Mouse (Mus musculus): Measurements from ENCODE around the gene Myoz1. TPM values are rescaled to one million over a fixed set of nuclear protein-coding genes. Genes with fewer than 3 reads are reported as not detected.

The Myoz1 gene
- polyA plus RNA-seq, 1 experiment from 2014 or later: 0.31 TPM

DNA sequence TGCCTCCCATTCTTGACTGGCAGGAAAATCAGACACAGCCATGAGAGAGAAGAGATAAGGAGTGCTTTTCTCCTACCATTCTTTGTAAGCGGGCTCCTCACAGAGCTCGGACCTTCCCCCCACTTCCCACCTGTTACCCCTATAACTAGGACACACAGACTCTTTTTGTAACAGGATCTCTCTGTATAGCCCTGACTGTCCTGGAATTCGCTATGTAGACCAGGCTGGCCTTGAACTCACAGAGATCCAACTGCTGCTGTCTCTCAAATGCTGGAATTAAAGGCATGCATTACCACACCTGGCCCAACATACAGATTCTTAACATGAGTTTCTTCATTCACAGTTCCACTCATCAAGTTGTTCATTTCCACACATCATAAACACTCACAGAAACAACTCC lies 6.4 kb upstream of the Myoz1 start:
- Histone ChIP-seq H3K36me3 (ENCODE audit: control insufficient read depth, insufficient read depth, low read length) (no peaks in the 10 kb centered on the region), H3K4me1 (ENCODE audit: control insufficient read depth, insufficient read depth, low read length) (peaks cover 8% of the 10 kb centered on the region; the same call in 1 of the 2 replicates), H3K27ac (ENCODE audit: low read depth, low read length) (no peak overlapping the region), H3K9ac (replicated peaks; ENCODE audit: low read depth, low read length) (no peak overlapping the region), H3K4me2 (ENCODE audit: low read depth, low read length) (no peak overlapping the region), H3K4me3 (ENCODE audit: low read depth, low read length) (no peak overlapping the region), H3K9me3 (ENCODE audit: control insufficient read depth, low read length) (no peaks in the 10 kb centered on the region), H3K27me3 (ENCODE audit: control insufficient read depth, insufficient read depth, low read length) (0 out of 2 replicates have a peak, but pooled peaks cover 2% of the 10 kb centered on the region)
- 96% methylated on average over 3 of the region's 3 CpGs for WGBS
- no peak for ATAC-seq (ENCODE audit: low read depth)

DNA sequence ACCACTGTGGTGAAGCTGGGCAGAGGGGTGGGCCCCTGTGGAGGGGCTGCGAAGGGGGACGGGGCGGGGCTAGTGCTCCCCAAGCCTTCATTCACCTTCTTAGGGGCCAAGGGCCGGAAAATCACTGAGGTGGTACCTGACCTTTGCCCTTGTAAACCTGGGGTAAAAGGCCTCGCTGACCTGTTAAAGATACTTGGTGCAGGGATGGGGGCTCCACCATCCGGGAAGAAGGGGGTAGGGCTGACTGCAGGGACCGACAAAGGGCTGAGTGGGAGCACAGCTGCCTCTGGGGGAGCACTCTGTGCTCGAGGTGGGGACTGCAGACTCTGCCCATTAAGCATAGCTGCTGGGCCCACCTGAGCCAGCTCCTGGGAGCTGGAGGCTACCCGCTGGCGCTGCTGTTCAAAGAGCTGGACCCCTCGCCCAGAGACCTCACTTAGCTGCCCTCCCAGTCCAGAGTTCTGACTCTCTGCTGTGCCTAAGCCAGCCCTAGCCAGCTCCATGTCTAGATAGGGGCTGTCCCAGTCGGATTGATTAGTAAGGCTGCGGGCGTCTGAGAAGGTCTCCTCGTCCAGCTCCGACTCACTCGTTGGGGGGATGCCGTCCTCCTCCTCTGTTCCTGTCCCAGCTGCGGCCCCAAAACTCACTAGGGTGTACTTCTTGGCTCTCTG lies 5.5 kb upstream of the Myoz1 start:
- Histone ChIP-seq H3K27ac (ENCODE audit: low read depth, low read length) (peak overlapping the region; percentile 78), H3K9ac (replicated peaks; ENCODE audit: low read depth, low read length) (peak overlapping the region; percentile 74), H3K27me3 (ENCODE audit: control insufficient read depth, insufficient read depth, low read length) (0 out of 2 replicates have a peak, but pooled peaks cover 2% of the 10 kb centered on the region), H3K4me3 (ENCODE audit: low read depth, low read length) (peak overlapping the region; percentile 56), H3K4me2 (ENCODE audit: low read depth, low read length) (peak overlapping the region; percentile 80), H3K36me3 (ENCODE audit: control insufficient read depth, insufficient read depth, low read length) (no peaks in the 10 kb centered on the region), H3K4me1 (ENCODE audit: control insufficient read depth, insufficient read depth, low read length) (peaks cover 8% of the 10 kb centered on the region; the same call in 1 of the 2 replicates), H3K9me3 (ENCODE audit: control insufficient read depth, low read length) (no peaks in the 10 kb centered on the region)
- ATAC-seq (ENCODE audit: low read depth): peak; percentile 52
- WGBS: 9% methylated on average over 19 of the region's 19 CpGs

DNA sequence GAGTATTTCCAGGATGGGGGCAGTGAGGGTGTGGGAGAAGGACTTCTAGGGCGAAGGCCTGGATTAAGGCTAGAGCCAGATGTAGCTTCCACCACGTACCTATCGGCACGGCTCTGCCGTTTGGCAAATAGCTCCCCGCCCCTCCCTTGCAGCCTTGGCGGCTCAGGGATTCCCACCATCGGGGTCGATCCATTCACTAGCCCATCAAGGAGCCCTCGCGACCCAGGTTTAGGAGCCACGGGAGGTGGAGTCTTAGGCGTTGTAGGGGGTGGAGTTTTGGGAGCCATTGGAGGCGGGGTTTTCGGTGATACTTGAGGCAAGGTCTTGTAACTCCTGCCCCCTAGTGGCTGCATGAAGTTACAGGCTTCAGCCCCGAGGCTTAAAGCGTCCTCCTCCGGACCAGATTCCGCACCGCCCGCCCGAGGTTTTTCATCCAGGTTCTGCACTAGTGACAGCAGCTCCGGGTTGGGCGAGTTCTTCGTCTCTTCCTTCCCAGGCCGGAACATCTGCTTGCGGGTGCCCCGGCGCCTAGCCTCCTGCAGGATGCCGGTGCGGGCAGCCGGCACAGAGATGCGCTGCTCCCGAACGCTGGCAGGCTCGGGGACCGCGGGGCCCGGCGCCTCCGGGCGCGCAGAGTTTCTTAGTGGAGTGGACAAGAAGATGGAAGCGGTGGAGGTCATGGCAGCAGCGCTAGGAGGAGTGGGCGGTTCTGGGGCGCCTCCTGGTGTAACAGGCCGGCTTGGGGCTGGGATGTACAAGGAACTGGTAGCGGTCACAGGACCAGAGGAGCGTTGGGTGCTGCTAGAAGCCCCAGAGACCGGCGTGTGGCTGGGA lies 4.7 kb upstream of the Myoz1 start:
- no peaks in the 10 kb centered on the region for H3K9me3 ChIP-seq (ENCODE audit: control insufficient read depth, low read length)
- peak; percentile 84 for ATAC-seq (ENCODE audit: low read depth)
- peak overlapping the region; percentile 74 for H3K9ac ChIP-seq (replicated peaks; ENCODE audit: low read depth, low read length)
- no peaks in the 10 kb centered on the region for H3K36me3 ChIP-seq (ENCODE audit: control insufficient read depth, insufficient read depth, low read length)
- peak overlapping the region; percentile 78 for H3K27ac ChIP-seq (ENCODE audit: low read depth, low read length)
- 1% methylated on average over 52 of the region's 52 CpGs for WGBS
- peak overlapping the region; percentile 80 for H3K4me2 ChIP-seq (ENCODE audit: low read depth, low read length)
- peaks cover 8% of the 10 kb centered on the region; the same call in 1 of the 2 replicates for H3K4me1 ChIP-seq (ENCODE audit: control insufficient read depth, insufficient read depth, low read length)
- H3K27me3 ChIP-seq (ENCODE audit: control insufficient read depth, insufficient read depth, low read length): 0 out of 2 replicates have a peak, but pooled peaks cover 2% of the 10 kb centered on the region
- H3K4me3 ChIP-seq (ENCODE audit: low read depth, low read length): peak overlapping the region; percentile 56

DNA sequence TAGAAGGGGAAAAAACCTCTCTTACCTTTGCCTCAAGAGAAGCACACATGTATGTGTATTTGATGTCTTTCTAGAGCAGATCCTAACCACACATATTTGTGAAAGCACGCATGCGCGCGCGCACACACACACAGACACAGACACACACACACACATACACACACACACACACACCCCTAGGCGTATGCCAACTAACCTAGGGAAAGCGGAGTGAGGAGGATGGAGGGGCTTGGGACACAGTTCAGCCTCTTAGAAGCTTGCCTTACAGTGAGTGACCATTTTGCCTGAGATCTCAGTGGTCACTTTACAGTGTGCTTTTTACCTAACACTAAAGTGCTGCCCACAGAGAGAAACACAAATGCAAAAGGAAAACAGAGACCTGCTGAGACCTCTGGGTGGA lies 3.3 kb upstream of the Myoz1 start:
- 95% methylated on average over 7 of the region's 7 CpGs for WGBS
- Histone ChIP-seq H3K27me3 (ENCODE audit: control insufficient read depth, insufficient read depth, low read length) (no peaks in the 10 kb centered on the region), H3K27ac (ENCODE audit: low read depth, low read length) (no peak overlapping the region), H3K4me2 (ENCODE audit: low read depth, low read length) (no peak overlapping the region), H3K4me3 (ENCODE audit: low read depth, low read length) (no peak overlapping the region), H3K9me3 (ENCODE audit: control insufficient read depth, low read length) (no peaks in the 10 kb centered on the region), H3K9ac (replicated peaks; ENCODE audit: low read depth, low read length) (no peak overlapping the region), H3K36me3 (ENCODE audit: control insufficient read depth, insufficient read depth, low read length) (no peaks in the 10 kb centered on the region), H3K4me1 (ENCODE audit: control insufficient read depth, insufficient read depth, low read length) (peaks cover 8% of the 10 kb centered on the region; the same call in 1 of the 2 replicates)
- ATAC-seq (ENCODE audit: low read depth): no peak

DNA sequence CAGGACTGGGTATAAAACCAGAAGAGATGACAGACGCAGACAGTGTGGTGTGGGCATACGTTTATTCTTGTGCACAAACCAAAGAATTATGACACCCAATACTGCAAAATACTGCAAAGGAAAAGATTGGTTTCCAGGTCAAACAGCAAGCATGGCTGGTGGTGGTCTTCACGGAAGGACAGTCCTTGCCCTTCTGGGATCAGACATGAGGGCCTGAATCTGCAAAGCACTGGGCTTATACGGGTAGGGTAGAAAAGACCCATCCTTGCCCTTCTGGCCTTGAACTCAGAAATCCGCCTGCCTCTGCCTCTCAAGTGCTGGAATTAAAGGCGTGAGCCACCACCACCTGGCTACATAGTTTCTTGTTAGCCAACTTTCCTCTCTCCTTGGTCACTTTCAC lies 2.6 kb upstream of the Myoz1 start:
- Histone ChIP-seq H3K9ac (replicated peaks; ENCODE audit: low read depth, low read length) (no peak overlapping the region), H3K4me2 (ENCODE audit: low read depth, low read length) (no peak overlapping the region), H3K27me3 (ENCODE audit: control insufficient read depth, insufficient read depth, low read length) (no peaks in the 10 kb centered on the region), H3K4me3 (ENCODE audit: low read depth, low read length) (no peak overlapping the region), H3K36me3 (ENCODE audit: control insufficient read depth, insufficient read depth, low read length) (no peaks in the 10 kb centered on the region), H3K9me3 (ENCODE audit: control insufficient read depth, low read length) (no peaks in the 10 kb centered on the region), H3K27ac (ENCODE audit: low read depth, low read length) (no peak overlapping the region), H3K4me1 (ENCODE audit: control insufficient read depth, insufficient read depth, low read length) (peaks cover 8% of the 10 kb centered on the region; the same call in 1 of the 2 replicates)
- ATAC-seq (ENCODE audit: low read depth): no peak
- WGBS: 92% methylated on average over 6 of the region's 6 CpGs

DNA sequence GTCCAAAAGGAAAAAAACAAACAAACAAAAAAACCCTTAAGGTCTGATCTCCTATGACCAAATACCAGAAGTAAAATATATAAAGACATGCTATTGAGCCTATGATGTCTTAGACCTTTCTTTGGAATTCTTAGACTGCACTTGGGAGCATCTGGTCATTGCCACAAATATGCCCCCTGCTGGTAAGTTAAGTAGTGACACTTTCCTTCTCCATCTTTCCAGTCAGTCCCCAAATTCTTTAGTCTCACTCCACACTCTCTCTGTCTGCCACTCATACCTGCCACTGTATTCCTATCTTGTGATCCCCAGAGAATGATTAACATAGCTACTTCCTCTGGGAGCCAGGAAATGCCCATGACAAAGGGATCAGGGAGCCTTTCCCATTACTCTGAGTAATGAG lies 2.0 kb upstream of the Myoz1 start:
- ATAC-seq (ENCODE audit: low read depth): no peak
- peaks cover 8% of the 10 kb centered on the region; the same call in 1 of the 2 replicates for H3K4me1 ChIP-seq (ENCODE audit: control insufficient read depth, insufficient read depth, low read length)
- no peaks in the 10 kb centered on the region for H3K9me3 ChIP-seq (ENCODE audit: control insufficient read depth, low read length)
- H3K4me3 ChIP-seq (ENCODE audit: low read depth, low read length): no peak overlapping the region
- no peak overlapping the region for H3K4me2 ChIP-seq (ENCODE audit: low read depth, low read length)
- no peaks in the 10 kb centered on the region for H3K36me3 ChIP-seq (ENCODE audit: control insufficient read depth, insufficient read depth, low read length)
- no peaks in the 10 kb centered on the region for H3K27me3 ChIP-seq (ENCODE audit: control insufficient read depth, insufficient read depth, low read length)
- H3K27ac ChIP-seq (ENCODE audit: low read depth, low read length): no peak overlapping the region
- no peak overlapping the region for H3K9ac ChIP-seq (replicated peaks; ENCODE audit: low read depth, low read length)

DNA sequence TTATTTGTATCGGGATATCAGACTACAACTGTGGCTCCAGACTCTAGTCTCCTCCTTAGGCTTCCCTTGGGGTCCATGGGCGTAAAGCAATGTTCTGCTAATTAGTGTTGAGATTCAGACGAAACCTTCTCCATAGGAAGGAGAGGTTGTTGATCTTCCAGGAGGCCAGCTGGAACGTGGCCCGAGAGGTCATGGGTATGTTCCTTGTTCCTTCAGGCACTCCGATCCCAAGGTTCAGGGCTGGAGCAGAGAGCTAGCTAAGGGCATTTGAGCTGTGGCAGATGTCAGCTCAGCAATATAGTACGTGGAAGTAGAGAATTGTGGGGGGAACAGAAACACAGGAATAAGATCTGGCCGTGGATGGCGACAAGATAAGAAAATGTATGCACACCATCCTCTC lies 609 bp downstream of the Myoz1 start:
- no peaks in the 10 kb centered on the region for H3K27me3 ChIP-seq (ENCODE audit: control insufficient read depth, insufficient read depth, low read length)
- H3K36me3 ChIP-seq (ENCODE audit: control insufficient read depth, insufficient read depth, low read length): no peaks in the 10 kb centered on the region
- H3K4me1 ChIP-seq (ENCODE audit: control insufficient read depth, insufficient read depth, low read length): no peaks in the 10 kb centered on the region
- H3K27ac ChIP-seq (ENCODE audit: low read depth, low read length): no peak overlapping the region
- no peak overlapping the region for H3K4me3 ChIP-seq (ENCODE audit: low read depth, low read length)
- no peak overlapping the region for H3K4me2 ChIP-seq (ENCODE audit: low read depth, low read length)
- no peak for ATAC-seq (ENCODE audit: low read depth)
- H3K9me3 ChIP-seq (ENCODE audit: control insufficient read depth, low read length): no peaks in the 10 kb centered on the region
- no peak overlapping the region for H3K9ac ChIP-seq (replicated peaks; ENCODE audit: low read depth, low read length)
- 82% methylated on average over 9 of the region's 9 CpGs for WGBS

DNA sequence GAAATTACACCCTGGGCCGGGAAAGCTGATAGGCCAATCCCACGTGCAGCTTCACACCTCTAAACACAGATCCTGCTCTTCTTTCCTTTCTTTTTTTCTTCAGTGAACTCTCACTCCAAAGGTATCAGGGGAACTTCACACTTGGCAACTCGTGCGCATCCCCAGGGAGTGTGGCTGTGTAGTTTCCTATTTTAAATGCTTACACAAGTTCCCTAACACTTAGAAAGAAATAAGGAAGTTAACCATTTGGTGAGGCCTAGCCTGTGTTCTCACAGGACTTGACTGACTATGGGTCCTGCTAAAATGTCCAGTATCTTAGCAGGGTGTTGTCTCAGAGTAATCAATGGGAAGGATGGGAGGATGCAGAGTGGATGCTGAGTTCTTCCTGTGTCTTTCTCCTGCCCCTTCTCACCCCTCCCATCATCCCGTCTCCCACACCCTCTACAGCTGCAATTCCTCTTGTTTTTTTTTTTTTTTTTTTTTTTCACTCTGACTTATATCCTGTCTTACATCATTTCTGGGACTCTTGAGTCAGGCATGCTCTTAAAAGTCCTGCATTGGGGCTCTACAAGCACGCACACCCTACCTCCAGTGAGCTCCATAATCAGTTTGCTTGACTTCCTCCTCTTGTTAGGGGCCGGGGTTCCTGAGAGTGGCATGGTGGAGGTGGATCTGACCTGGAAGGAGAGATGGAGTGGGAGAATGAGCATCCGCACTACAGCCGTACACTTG lies 1.5 kb downstream of the Myoz1 start:
- no peak for ATAC-seq (ENCODE audit: low read depth)
- no peaks in the 10 kb centered on the region for H3K4me1 ChIP-seq (ENCODE audit: control insufficient read depth, insufficient read depth, low read length)
- H3K4me3 ChIP-seq (ENCODE audit: low read depth, low read length): no peak overlapping the region
- no peaks in the 10 kb centered on the region for H3K9me3 ChIP-seq (ENCODE audit: control insufficient read depth, low read length)
- WGBS: 84% methylated on average over 9 of the region's 9 CpGs
- H3K27ac ChIP-seq (ENCODE audit: low read depth, low read length): no peak overlapping the region
- H3K27me3 ChIP-seq (ENCODE audit: control insufficient read depth, insufficient read depth, low read length): no peaks in the 10 kb centered on the region
- H3K36me3 ChIP-seq (ENCODE audit: control insufficient read depth, insufficient read depth, low read length): no peaks in the 10 kb centered on the region
- H3K9ac ChIP-seq (replicated peaks; ENCODE audit: low read depth, low read length): no peak overlapping the region
- no peak overlapping the region for H3K4me2 ChIP-seq (ENCODE audit: low read depth, low read length)
